Mouse (Mus musculus): ENCODE data around the gene Ncan. TPM values are rescaled to one million over a fixed set of nuclear protein-coding genes. Genes with fewer than 3 reads are reported as not detected.
A peak's percentile ranks its signal among the peaks of the same experiment; 100 is the strongest.

Gene Ncan
- total RNA-seq, 4 experiments from 2014 or later: 0.20 to 1.5 (median 0.36) TPM

DNA sequence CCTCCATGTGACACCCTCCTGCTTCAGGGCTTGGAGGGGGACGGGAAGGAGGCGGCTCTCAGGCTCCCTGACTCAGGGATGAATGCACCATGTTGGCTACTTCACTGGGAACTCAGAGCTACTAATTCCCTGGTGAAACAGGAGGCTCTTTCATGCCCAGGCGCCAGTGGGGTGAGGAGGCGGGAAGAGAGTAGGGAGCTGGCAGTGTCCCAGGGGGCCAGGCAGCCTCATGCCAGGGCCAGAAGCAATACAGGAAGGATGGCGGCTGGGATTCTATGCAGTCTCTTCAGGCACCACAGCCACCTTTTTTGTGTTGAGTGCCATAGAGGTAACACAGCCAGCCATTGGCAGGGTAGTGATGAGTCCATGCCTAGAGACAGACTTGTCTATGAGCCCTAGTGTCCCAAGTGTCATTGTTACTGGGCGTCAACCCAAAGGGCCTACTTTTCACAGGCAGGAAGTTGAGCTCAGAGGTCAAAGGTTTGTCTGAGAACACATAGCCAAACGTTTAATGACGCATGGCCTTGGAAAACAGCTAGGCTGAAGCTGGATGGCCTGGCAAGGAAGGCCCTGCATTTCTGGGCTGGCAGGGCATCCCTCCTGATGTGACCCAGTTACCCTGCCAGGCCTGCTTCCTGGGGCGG, 8.8 kb upstream of the Ncan start:
- DNase-seq: peak; percentile 28

DNA sequence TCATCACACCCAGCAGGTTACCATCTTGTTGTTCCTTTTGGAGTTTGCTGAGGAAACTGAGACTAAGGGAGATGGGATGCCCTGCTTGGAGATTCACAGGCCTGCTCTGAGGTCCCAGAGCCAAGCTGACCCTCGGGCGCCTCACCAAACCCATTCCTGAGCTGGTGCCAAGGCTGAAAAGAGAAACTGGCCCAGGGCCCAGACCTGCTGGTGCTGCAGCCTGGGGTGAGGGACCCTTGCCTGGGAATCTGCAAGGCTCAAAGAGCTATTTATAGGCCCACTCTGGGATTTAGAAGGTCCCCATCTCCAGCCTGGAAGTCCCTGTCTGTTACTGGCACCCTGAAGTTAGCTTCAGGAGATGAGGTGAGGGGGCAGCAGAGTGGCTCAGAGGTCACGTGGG, 7.8 kb upstream of the Ncan start:
- peak; percentile 34 for DNase-seq

- no peak for DNase-seq
Measured at GRCm38 (mm10) chr8:70124992-70125391, 4.3 kb upstream of the Ncan start.

- no peak for DNase-seq
Measured at GRCm38 (mm10) chr8:70122863-70123262, 2.2 kb upstream of the Ncan start.

DNA sequence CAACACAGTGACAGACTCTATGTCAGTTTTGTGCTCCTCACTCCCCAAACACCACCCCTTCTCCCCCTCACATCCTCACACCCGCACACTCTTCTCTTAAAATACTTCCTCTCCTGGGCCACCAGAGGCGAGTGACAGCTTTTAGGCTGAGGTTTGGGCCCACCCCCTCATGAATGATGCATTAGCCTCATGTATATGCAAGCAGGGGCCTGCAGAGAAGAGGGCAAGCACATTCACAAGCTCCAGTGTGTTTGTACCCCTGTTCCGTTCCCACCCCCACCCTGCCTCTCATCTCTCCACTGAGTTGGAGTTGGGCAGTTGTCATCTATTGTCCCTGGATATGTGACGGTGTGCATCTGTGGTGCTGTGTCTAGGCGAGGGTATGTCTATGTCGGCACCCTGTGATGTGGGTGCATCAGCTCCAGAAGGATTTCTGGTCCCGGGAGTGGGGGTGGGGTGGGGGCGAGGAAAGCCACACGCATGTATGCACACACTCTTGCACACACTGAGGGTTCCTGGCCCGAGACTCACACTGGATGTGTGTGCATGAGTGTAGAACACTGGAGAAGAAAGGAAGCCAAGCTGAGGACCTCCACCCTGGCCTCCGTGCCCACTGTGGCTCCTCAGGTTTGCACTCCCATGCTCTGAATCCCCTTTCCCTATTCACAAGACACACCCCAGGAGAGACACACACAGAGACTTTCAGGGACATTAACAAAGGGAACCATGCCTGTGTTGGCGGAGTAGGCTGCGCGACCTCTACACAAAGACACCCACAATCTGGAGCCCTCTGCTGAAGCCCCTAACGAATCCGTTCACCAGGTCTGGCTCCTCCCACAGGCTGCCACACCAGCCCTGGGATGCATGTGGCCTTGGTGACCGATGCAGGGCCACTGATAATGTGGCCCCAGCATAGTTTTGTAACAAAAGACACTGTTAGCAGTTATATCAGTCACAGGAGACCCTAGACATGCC, 1.7 kb downstream of the Ncan start:
- no peak for DNase-seq

- no peak for DNase-seq
Measured at GRCm38 (mm10) chr8:70117611-70118010, 3.1 kb downstream of the Ncan start.

- no peak for DNase-seq
Measured at GRCm38 (mm10) chr8:70114892-70115291, 5.8 kb downstream of the Ncan start.

DNA sequence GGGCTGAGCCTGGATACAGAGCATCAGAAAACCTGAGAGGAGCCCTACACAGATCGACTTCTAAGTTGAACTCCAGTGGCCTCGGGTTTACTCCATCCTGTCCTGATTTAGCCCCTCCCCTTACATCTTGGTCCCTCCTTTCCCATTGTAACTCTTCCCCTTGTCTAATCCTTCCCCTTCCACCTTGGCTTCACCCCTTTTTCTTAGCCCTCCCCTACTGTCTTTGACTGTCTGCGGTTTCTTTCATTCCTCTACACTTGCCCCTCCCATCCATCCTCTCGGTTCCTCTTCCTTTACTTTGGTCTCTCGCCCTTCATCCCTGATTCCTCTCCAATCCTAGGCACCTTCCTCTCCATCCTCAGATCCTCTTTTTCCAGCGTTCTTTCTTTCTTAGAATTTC, 6.2 kb downstream of the Ncan start:
- DNase-seq: no peak

DNA sequence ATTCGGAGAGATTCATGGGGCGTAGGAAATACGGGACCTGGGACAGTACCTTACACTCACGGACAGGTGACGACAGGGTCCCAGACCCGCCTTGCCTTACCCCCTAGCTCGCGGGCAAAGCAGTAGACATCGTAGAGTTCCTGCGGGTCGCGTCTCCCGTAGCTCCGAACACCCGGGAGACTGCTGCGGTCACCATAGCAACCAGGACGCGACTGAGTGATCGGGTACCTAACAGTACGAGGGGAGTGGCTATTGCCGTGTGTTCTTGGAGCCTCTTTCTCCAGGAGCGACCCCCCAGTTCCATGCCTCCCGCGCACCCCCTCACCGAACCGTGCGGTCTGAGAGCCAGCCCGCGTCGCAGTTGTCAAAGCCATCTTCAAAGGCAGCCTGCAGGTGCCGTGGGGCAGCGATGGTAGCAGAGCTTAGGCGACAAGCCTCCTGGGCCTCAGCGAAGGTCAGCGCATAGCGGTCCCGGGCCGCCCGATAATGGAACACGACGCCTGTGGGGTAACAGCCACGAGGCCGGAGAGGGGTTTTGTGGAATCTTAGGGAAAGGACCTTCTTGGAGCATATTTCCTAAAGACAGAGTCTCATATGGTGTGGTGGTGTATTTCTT, 8.2 kb downstream of the Ncan start:
- no peak for DNase-seq

GRCm38 (mm10) chr8:70111192-70111795, 9.4 kb downstream of the Ncan start:
- no peak for DNase-seq

GRCm38 (mm10) chr8:70110451-70110850, 10.2 kb downstream of the Ncan start:
- DNase-seq: no peak

- no peak for DNase-seq
Measured at GRCm38 (mm10) chr8:70104922-70105321, 15.8 kb downstream of the Ncan start.

DNA sequence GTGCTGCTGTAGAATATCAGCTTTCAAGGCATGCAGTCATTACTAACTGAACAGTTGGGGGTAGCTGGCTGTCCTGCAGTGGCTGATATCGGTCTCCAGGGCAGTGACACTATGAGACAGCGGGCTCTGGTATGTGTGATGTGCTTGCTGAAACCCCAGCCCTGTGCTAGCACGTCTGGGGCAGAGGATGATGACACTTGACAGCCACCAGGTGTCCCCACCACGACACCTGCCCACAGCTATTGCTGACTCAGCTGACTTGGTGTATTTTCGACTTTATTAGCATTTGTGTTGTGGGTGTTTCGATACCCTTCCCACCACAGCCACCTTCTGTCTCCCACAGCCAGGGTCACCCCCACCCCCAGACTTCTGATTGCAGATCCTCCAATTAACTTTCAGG, 16.2 kb downstream of the Ncan start:
- DNase-seq: no peak

DNA sequence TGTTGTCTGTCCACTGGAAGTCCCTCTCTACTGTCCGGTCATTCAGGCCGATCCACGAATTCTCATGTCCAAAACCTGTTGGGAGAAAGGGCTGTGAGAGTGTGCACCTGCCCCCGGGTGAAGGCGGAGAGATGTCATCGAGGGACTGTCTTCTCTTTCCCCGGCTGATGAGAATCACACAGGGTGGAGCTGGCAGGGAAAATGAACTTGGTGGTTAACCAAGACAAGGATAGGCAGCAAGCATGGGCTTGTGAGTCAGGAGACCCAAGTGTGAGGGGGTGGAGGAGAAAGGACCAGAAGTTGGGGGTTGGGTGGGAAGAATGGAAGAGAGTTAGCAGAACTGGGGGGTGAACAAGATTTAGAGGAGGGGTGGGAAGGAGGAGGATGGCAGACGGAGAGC, 20.4 kb downstream of the Ncan start:
- no peak for DNase-seq

- DNase-seq: no peak
Measured at GRCm38 (mm10) chr8:70099276-70099675, 21.4 kb downstream of the Ncan start.

GRCm38 (mm10) chr8:70092786-70093185, 27.9 kb downstream of the Ncan start:
- DNase-seq: no peak

- no peak for DNase-seq
Measured at GRCm38 (mm10) chr8:70089296-70089960, 31.2 kb downstream of the Ncan start.

DNA sequence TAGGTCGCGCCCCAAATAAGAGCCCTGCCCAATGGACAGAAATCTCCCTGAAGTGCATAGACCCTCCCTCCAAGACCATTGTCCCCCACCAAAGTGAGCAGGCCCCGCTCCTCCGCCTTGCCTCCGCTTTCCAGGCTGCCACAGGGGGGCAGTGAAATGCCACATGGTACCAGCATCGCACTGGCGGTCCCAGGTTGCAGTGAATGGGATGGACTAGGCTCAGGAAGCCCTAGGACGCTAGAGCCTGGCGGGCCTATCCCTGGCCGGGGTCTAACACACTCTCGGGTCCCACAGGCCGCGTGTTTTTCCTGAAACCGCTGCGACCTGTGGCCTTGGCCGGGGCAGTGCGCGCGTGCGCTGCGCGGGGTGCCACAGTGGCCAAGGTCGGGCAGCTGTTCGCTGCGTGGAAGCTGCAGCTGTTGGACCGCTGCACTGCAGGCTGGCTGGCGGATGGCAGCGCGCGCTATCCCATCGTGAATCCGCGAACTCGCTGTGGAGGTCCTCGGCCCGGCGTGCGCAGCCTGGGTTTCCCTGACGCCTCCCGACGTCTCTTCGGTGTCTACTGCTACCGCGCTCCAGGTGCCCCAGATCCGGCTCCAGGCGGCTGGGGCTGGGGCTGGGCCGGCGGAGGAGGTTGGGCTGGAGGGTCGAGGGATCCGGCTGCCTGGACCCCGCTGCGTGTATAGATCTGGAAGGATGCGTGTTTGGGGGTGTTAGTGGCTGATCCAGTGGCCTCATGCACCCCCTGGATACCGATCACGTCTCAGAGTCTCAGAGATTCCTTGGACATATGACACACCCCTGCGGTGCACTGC, 32.6 kb downstream of the Ncan start:
- no peak for DNase-seq

GRCm38 (mm10) chr8:70087237-70087636, 33.4 kb downstream of the Ncan start:
- DNase-seq: no peak

DNA sequence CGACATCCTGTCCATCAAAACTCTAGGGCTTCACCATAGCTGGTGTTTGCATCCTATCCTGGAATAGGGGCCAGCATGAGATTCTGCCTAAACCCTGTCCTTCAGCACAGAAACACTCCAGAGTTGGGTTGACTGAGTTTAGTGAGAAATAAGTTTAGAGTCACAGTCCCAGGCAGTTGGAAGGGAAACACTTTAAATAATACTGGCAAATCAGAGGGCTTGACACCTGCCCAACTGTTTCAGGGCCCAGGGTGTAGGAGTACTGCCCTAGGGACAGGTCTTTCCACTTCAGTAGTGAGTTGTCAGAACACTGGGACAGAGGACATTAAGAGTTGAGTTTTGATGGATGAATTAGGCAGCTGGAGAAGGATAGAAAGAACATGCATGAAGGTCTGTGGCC, 34.5 kb downstream of the Ncan start:
- no peak for DNase-seq

Measured in adrenal gland, adult 8-10 months (tissue).